Mouse (Mus musculus) embryonic fibroblast, embryonic 13.5 days (primary cell): ENCODE results near the gene Kcnq5.

ENCODE experiments used
- CTCF ChIP-seq: IDR thresholded peaks from 2 replicates; pipeline ENCODE4 v1.5.1; 2011; ENCODE audit warnings: mild to moderate bottlenecking, control low read depth, low read length, moderate library complexity, borderline replicate concordance; ENCODE audit not compliant: insufficient read depth
- POLR2A ChIP-seq: IDR thresholded peaks from 2 replicates; pipeline ENCODE4 v1.6.1; 2011; ENCODE audit warnings: low read depth, mild to moderate bottlenecking, control low read depth, low read length, moderate library complexity

- TF ChIP-seq POLR2A: no peak
- TF ChIP-seq CTCF: no peak
Measured at GRCm38 (mm10) chr1:21539486-21539885, 422.3 kb downstream of the Kcnq5 start.
